Mouse (Mus musculus): ENCODE measurements at regions not wholly inside any gene's neighbourhood (a gene's known extent, or its start where the extent isn't known, plus 50 kb on each side); places are given as distances from the start of the nearest gene placed in this dataset.

DNA sequence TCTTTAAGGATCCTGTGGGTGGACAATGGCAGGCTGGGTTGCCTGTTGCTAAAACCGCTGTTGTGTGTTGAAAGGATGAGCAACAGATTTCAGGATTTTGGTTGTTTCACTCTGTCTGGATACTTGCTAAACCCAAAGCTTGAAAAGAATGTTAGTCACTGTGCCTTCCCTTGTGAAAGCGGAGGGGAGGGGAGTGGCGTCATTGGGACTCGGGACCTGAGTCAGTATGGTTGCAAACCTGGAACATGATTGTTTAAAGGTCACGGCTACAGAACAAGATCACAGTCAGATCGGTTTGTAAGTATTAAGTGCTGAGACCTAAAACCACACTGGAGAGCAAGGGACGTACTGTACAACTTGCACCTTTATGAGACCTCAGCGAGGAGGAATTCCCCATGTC, 344.9 kb upstream of the Gm15217 start:
- 89% methylated on average over 8 of the region's 8 CpGs for WGBS
- Histone ChIP-seq H3K9me3 (ENCODE audit: control insufficient read depth, low read depth, low read length) (no peaks in the 10 kb centered on the region), H3K4me3 (ENCODE audit: low read depth, low read length) (no peak overlapping the region), H3K9ac (replicated peaks; ENCODE audit: low read depth, low read length) (no peak overlapping the region), H3K4me1 (ENCODE audit: control insufficient read depth, insufficient read depth, low read length) (no peaks in the 10 kb centered on the region), H3K27me3 (ENCODE audit: control insufficient read depth, insufficient read depth, low read length) (no peaks in the 10 kb centered on the region), H3K4me2 (replicated peaks; ENCODE audit: low read depth, low read length) (no peak overlapping the region), H3K36me3 (ENCODE audit: control insufficient read depth, insufficient read depth, low read length) (no peaks in the 10 kb centered on the region), H3K27ac (ENCODE audit: low read length) (no peak overlapping the region)
- no peak for ATAC-seq (ENCODE audit: insufficient number of reproducible peaks, insufficient read depth, low FRiP score, low read depth)

DNA sequence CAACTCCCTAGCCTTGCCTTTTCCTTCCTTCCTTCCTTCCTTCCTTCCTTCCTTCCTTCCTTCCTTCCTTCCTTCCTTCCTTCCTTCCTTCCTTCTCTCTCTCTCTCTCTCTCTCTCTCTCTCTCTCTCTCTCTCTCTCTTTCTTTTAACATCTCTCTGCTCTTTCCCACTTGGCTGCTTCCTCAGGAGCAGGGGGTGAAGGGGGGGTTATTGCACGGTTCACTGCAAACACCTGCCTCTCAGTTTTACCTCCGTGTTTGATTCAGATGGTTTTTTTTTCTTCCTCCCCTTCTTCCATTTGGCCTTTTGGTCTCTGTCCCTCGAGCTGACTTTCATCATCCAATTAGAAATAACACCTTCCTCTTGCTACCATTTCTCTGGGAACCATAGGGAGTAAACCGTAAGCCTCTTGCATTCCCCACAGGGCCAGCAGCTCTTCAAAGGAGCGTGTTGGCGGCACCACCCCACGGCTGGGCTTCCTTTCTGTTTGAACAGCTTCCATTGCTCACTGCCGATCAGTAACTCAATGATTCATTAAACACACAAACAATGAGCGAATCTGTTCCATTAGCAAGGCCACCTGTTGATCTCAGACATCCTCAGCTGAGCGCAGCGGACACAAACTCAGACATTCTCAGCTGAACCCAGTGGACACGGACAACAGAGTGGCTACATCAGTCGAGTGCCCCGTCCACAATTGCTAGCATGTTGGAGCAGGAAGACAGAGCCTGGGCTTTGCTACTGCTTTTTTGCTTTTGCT, 318.4 kb upstream of the Gm15217 start:
- no peak overlapping the region for H3K4me3 ChIP-seq (ENCODE audit: low read depth, low read length)

DNA sequence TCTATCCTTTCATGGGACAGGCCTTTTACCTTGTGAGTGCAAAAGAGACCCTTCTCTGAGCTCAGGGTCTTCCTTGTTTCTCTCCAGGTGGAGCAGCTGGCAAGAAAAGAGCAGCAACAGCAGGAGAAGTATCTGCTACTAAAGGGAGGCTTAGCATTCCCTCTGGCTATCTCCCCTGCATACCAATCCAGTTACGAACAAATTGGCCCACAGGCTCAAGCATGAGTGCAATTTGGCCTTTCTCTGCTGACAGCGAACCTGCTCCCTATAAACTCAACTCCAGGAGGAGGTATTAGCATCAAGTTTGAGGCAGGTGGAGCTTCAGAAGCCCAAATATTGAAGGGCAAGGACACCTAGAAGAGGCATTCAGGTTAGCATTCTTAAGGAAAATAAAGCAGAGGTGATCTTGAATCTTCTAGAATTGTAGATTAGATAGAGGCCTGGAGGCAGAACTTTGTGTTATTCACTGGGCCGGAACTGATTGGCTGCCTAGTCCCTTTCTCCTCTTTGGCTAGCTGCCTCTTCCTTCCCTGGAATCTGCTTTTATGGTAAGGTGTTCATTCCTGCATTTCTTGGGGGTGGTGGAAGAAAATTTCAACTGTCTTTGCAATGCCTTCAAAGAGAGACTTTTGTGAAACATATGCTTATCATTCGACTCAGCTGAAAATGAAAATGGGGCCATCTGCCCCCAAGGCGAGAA, 312.0 kb upstream of the Gm15217 start:
- H3K4me1 ChIP-seq (ENCODE audit: control insufficient read depth, insufficient read depth, low read length), result no peaks in the 10 kb centered on the region
- 73% methylated on average over 5 of the region's 5 CpGs for WGBS
- H3K27ac ChIP-seq (ENCODE audit: low read length), result no peak overlapping the region
- no peak overlapping the region for H3K9ac ChIP-seq (replicated peaks; ENCODE audit: low read depth, low read length)
- no peak overlapping the region for H3K4me3 ChIP-seq (ENCODE audit: low read depth, low read length)
- H3K36me3 ChIP-seq (ENCODE audit: control insufficient read depth, insufficient read depth, low read length), result no peaks in the 10 kb centered on the region
- no peaks in the 10 kb centered on the region for H3K27me3 ChIP-seq (ENCODE audit: control insufficient read depth, insufficient read depth, low read length)
- no peak overlapping the region for H3K4me2 ChIP-seq (replicated peaks; ENCODE audit: low read depth, low read length)
- no peak for ATAC-seq (ENCODE audit: insufficient number of reproducible peaks, insufficient read depth, low FRiP score, low read depth)
- H3K9me3 ChIP-seq (ENCODE audit: control insufficient read depth, low read depth, low read length), result no peaks in the 10 kb centered on the region

More for the DNA sequence above, 318.4 kb upstream of the Gm15217 start:
- ATAC-seq (ENCODE audit: insufficient number of reproducible peaks, insufficient read depth, low FRiP score, low read depth), result peak; percentile 58; the same call in 1 of the 2 replicates
- no peak overlapping the region for H3K9ac ChIP-seq (replicated peaks; ENCODE audit: low read depth, low read length)
- H3K27ac ChIP-seq (ENCODE audit: low read length), result no peak overlapping the region
- no peaks in the 10 kb centered on the region for H3K9me3 ChIP-seq (ENCODE audit: control insufficient read depth, low read depth, low read length)
- 10% methylated on average over 14 of the region's 14 CpGs for WGBS
- peak overlapping the region; percentile 36 for H3K4me2 ChIP-seq (replicated peaks; ENCODE audit: low read depth, low read length)
- H3K27me3 ChIP-seq (ENCODE audit: control insufficient read depth, insufficient read depth, low read length), result no peaks in the 10 kb centered on the region
- no peaks in the 10 kb centered on the region for H3K36me3 ChIP-seq (ENCODE audit: control insufficient read depth, insufficient read depth, low read length)
- H3K4me1 ChIP-seq (ENCODE audit: control insufficient read depth, insufficient read depth, low read length), result 0 out of 2 replicates have a peak, but pooled peaks cover 6% of the 10 kb centered on the region

DNA sequence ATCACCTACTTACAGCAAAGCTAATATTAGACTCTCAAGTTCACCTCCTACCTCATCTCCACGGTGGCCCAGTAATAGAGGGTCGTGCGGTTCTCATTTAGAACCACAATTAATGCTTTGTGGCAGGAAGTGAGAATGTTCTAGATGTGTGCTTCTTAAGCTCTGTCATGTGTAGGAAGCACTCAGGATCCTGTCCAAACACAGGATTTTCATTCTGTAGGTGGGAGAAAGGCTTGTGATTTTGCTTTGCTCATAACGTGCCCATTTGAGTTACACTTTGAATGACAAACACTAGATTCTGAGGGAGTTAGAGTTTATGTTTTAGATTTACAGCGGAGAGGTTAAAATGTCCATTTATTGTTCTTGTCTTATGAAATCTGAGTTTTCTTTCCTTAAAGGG, 308.0 kb upstream of the Gm15217 start:
- no peak overlapping the region for H3K4me3 ChIP-seq (ENCODE audit: low read depth, low read length)
- ATAC-seq (ENCODE audit: insufficient number of reproducible peaks, insufficient read depth, low FRiP score, low read depth), result no peak
- H3K9ac ChIP-seq (replicated peaks; ENCODE audit: low read depth, low read length), result no peak overlapping the region
- no peak overlapping the region for H3K4me2 ChIP-seq (replicated peaks; ENCODE audit: low read depth, low read length)
- H3K4me1 ChIP-seq (ENCODE audit: control insufficient read depth, insufficient read depth, low read length), result no peaks in the 10 kb centered on the region
- no peaks in the 10 kb centered on the region for H3K9me3 ChIP-seq (ENCODE audit: control insufficient read depth, low read depth, low read length)
- H3K27me3 ChIP-seq (ENCODE audit: control insufficient read depth, insufficient read depth, low read length), result no peaks in the 10 kb centered on the region
- no peaks in the 10 kb centered on the region for H3K36me3 ChIP-seq (ENCODE audit: control insufficient read depth, insufficient read depth, low read length)
- WGBS, result 79% methylated on average over 5 of the region's 5 CpGs
- no peak overlapping the region for H3K27ac ChIP-seq (ENCODE audit: low read length)

DNA sequence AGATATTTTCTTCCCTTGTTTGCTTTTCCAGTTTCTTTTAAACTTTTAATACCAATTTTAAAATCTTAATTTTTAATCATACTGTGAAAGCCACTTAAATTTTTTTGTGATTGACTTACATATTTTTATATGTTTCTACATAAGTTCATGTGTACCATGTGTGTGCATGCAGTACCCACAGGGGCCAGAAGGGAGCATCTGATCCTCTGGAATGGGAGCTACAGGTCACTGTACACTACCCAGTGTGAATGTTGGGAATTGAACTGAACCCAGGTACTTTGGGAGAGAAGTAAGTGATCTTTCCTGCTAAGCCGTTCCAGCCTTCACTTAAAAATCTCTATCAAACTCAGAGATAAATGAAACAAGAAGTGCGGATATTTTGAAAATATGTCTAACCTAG, 302.5 kb upstream of the Gm15217 start:
- ATAC-seq (ENCODE audit: insufficient number of reproducible peaks, insufficient read depth, low FRiP score, low read depth), result no peak
- Histone ChIP-seq H3K4me1 (ENCODE audit: control insufficient read depth, insufficient read depth, low read length) (no peaks in the 10 kb centered on the region), H3K4me3 (ENCODE audit: low read depth, low read length) (no peak overlapping the region), H3K36me3 (ENCODE audit: control insufficient read depth, insufficient read depth, low read length) (no peaks in the 10 kb centered on the region), H3K27me3 (ENCODE audit: control insufficient read depth, insufficient read depth, low read length) (no peaks in the 10 kb centered on the region), H3K9ac (replicated peaks; ENCODE audit: low read depth, low read length) (no peak overlapping the region), H3K27ac (ENCODE audit: low read length) (no peak overlapping the region), H3K4me2 (replicated peaks; ENCODE audit: low read depth, low read length) (no peak overlapping the region), H3K9me3 (ENCODE audit: control insufficient read depth, low read depth, low read length) (no peaks in the 10 kb centered on the region)
- 86% methylated on average over 2 of the region's 2 CpGs for WGBS

DNA sequence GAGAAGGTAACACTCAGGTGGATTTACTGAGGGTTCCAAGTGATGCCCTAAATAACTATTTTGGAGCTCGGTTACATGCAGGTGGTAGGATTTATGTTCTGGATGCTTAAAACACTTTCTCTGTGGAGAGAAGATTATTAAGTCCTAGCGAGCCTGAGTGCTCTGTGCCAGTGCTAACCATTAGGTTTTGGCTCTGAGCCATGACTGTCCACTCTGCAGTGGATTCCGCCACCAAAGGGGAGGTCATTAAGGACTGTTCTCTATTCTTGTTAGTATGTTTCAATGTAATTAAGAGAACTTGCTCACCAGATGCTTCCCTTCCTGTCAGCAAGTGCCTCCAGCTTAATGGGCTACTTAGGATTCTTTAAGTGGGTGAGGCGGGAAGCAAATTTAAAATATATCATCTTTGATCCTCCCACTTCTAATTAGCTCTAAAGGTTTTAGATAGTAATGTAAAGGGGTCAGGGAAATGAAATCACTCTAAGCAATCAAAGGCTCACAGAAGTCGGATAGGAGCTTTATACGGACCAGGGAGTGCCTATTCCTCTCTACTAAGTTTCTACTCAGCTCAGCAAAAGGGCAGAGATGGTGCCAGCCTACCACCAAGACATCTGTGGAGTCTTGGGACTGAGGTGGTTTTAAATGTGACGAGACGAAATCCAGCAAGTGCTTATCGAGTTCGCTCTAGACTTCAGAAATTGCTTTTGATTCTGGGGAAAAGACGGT, 301.6 kb upstream of the Gm15217 start:
- Histone ChIP-seq H3K4me1 (ENCODE audit: control insufficient read depth, insufficient read depth, low read length) (no peaks in the 10 kb centered on the region), H3K9ac (replicated peaks; ENCODE audit: low read depth, low read length) (no peak overlapping the region), H3K27me3 (ENCODE audit: control insufficient read depth, insufficient read depth, low read length) (no peaks in the 10 kb centered on the region), H3K4me2 (replicated peaks; ENCODE audit: low read depth, low read length) (no peak overlapping the region), H3K36me3 (ENCODE audit: control insufficient read depth, insufficient read depth, low read length) (no peaks in the 10 kb centered on the region), H3K4me3 (ENCODE audit: low read depth, low read length) (no peak overlapping the region), H3K27ac (ENCODE audit: low read length) (no peak overlapping the region), H3K9me3 (ENCODE audit: control insufficient read depth, low read depth, low read length) (no peaks in the 10 kb centered on the region)
- no peak for ATAC-seq (ENCODE audit: insufficient number of reproducible peaks, insufficient read depth, low FRiP score, low read depth)
- WGBS, result 64% methylated on average over 11 of the region's 11 CpGs

DNA sequence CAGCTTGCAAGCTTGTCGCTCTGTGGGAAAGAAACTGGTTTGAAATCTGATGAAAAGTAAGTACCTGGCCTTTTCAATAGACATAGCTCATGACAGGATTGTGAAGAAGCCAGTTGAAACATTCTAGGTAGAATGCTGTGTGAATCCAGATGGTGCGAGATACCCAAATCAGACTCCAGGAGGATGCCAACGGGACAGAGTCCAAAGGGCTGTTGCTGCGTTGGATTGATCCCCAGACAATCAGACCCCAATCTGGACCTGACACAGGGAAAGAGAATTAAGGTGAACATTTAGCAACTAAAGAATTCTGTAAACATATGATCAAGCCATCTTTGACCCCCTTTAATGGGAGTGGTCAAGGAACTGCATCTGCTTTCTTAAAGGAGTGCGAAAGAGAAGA, 296.6 kb upstream of the Gm15217 start:
- Histone ChIP-seq H3K9ac (replicated peaks; ENCODE audit: low read depth, low read length) (no peak overlapping the region), H3K36me3 (ENCODE audit: control insufficient read depth, insufficient read depth, low read length) (no peaks in the 10 kb centered on the region), H3K4me1 (ENCODE audit: control insufficient read depth, insufficient read depth, low read length) (no peaks in the 10 kb centered on the region), H3K27me3 (ENCODE audit: control insufficient read depth, insufficient read depth, low read length) (no peaks in the 10 kb centered on the region), H3K4me3 (ENCODE audit: low read depth, low read length) (no peak overlapping the region), H3K9me3 (ENCODE audit: control insufficient read depth, low read depth, low read length) (no peaks in the 10 kb centered on the region), H3K27ac (ENCODE audit: low read length) (no peak overlapping the region), H3K4me2 (replicated peaks; ENCODE audit: low read depth, low read length) (no peak overlapping the region)
- WGBS, result 89% methylated on average over 5 of the region's 5 CpGs
- no peak for ATAC-seq (ENCODE audit: insufficient number of reproducible peaks, insufficient read depth, low FRiP score, low read depth)

DNA sequence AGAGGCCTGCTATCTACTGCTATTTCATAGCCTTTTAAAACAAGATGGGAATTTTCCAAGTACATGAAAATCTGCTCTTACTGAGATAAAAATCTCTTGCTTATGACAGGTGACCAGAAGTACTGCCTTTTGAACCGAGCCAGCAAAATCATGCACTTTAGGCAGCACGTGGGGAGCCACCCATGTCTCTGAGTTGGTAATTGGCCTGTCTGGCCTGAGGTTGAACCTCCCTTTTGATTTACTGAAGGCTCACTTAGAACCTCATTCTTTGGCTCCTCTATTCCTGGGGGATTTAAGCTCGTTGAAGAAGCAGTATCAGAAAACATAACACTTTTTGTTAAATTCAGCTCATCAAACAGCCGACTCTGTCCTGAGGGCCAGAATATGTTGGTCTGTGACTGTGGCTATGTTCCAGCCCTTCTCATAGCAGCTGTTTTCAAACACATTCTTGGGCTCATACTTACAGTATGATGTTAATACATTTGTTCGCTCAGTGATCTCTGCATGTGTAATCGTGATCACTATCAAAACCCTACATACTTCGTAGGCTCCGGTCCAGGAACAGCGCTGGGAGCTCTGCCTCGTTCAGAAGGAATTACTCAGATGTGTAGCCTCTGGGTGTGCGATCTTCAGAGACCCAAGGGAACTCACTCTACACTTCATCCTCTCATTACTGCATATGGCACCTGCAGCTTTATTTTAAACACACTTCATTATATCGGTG, 290.1 kb upstream of the Gm15217 start:
- Histone ChIP-seq H3K4me3 (ENCODE audit: low read depth, low read length) (no peak overlapping the region), H3K27me3 (ENCODE audit: control insufficient read depth, insufficient read depth, low read length) (no peaks in the 10 kb centered on the region), H3K36me3 (ENCODE audit: control insufficient read depth, insufficient read depth, low read length) (no peaks in the 10 kb centered on the region), H3K4me1 (ENCODE audit: control insufficient read depth, insufficient read depth, low read length) (no peaks in the 10 kb centered on the region), H3K9ac (replicated peaks; ENCODE audit: low read depth, low read length) (no peak overlapping the region), H3K9me3 (ENCODE audit: control insufficient read depth, low read depth, low read length) (no peaks in the 10 kb centered on the region), H3K27ac (ENCODE audit: low read length) (no peak overlapping the region), H3K4me2 (replicated peaks; ENCODE audit: low read depth, low read length) (no peak overlapping the region)
- 63% methylated on average over 12 of the region's 12 CpGs for WGBS
- ATAC-seq (ENCODE audit: insufficient number of reproducible peaks, insufficient read depth, low FRiP score, low read depth), result 0 out of 2 replicates have a peak, but pooled peaks have one; percentile 10

Data from stomach, embryonic 14.5 days (tissue).